Mouse (Mus musculus): ENCODE results near the gene Cyp24a1.

GRCm38 (mm10) chr2:170487890-170488502 lies 8.9 kb downstream of the Cyp24a1 start:
- TF ChIP-seq CTCF (IDR thresholded peaks at IDR 0.05; ENCODE audit: low read depth, low read length) (no peak), TAL1 (conservative IDR thresholded peaks at IDR 0.05; ENCODE audit: low read depth, low read length) (no peak), GATA1 (IDR thresholded peaks at IDR 0.05; ENCODE audit: borderline replicate concordance, low read length) (no peak), POLR2AphosphoS5 (IDR thresholded peaks at IDR 0.05; ENCODE audit: insufficient replicate concordance, low read depth, low read length) (no peak), GATA2 (IDR thresholded peaks at IDR 0.05; ENCODE audit: borderline replicate concordance, low read depth, low read length) (no peak)
